Mouse (Mus musculus): ENCODE results near the gene Ints6. TPM values are rescaled to one million over a fixed set of nuclear protein-coding genes. Genes with fewer than 3 reads are reported as not detected.

Gene Ints6
- total RNA-seq (2015) (55.1 and 62.4 TPM in 2 replicates), total RNA-seq (2017) (77.3 and 85.7 TPM in 2 replicates)

DNA sequence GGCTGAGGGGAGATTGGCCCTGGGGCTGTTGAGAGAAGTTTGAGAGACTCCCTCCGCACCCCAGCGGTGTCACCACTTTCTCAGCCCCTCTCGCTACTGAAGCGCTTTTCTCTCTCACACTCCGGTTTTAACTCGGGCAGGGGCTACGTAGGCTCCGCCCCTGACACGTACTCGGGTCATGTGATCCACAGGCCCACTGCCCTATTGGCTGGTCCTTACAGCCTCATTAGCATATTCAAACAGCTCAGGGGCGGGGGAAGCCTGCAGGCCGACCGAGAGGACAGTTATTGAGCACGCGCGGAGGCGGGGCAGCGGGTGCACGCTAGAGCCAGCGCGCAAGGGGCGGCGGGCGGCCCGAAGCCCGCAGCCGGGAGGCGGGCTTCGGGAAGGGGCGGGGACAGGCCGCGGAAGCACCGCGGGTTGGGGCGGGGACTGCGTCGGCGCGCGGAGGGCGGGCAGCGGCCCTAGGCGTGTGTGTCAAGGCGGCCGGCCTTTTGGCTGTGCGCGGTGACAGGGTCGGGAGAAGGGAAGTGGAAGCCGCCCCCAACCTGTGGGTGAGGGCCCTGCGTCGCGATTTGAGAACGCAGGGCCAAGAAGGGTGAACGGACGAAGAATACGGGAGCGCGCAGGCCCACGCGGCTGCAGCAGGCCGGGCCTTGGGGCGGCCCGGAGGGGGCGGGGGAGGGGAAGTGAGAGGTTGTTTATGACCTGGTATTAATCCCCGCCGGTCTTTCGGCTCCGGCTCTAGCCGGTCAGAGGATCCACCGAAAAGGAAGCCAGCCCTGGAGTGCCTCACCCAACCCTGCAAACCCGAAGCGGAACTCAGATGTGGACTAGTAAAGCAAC lies at the start of gene Ints6:
Gene Ints6, minus strand, starts transcription at position 134 of the 846 bp plus-strand sequence.
- peak; percentile 75 for ATAC-seq (replicated peaks; ENCODE audit: poor library complexity)

DNA sequence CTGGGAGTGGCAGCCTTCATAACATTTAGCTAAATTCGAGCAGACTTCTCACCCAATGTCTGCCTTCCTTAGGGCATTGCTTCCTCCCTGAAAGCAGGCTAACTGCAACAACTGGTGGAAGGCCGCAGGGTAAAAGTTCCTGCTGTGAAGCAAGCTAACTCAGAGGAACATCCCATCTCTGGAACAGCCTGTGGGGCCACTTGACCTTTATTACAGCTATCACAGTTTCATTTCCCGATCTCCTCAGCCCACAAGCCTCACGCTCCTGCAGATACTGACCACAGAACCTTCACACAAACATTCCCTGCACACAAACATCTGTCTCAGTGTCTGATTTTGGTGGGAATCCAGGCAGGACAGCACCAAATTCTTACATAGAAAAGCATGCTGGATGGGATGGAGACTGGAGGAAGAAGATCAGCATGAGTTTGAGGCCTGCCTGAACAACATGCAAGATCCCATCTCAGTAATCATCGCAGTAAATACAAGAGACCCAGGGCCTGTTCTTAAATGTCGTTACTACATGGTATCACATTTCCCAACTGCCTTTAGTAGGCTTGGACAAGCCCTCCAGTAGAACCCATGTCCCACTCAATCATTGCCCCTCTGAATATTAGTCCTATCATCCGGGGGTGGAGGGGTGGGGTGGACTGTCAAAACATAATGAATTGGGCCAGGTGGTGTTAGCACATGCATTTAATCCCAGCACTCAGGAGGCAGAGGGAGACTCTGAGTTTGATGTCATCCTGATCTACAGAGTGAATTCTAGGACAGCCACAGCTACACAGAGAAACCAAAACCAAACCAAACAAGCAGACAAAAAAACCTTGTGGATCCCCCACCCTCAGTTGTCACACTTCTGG lies 47.9 kb upstream of the Ints6 start:
- ATAC-seq (replicated peaks; ENCODE audit: poor library complexity): peak; percentile 90

DNA sequence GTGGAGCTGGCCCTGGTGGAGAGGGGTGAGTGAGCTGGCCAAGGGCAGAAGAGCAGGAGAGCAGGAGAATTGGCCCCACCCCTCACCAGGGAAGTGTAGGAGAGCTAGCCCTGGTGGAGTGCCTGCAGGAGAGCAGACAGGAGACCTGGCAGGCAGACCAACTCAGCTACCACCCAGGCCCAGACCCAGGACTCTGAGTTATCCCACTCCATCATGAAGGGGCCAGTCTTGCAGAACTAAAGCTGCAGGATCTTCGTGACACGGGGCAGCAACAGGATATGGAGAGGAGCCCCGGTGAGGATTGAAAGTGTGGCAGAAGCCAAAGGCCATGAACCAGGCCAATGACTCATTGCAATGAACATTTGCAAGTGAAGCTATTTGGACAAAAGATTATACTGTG lies 46.0 kb upstream of the Ints6 start:
- no peak for ATAC-seq (replicated peaks; ENCODE audit: poor library complexity)

DNA sequence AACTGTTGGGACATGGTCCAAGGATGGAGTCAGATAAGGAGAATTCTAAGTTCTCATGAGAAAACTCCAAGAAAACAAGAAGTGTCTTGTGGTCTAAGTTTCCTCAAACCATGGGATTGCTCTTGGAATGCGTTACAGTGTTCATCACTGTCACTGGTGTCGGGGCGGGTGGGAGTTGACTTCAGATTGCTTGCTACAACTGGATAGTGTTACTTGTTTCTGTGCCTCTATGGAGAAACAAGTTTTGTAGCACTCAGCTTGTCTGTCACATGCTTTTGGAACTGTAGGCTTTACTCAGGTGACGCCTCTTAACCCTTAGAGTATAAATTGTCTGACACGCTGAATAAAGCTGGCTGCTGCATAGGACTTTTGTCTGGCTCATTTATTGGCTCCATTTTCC lies 42.2 kb upstream of the Ints6 start:
- ATAC-seq (replicated peaks; ENCODE audit: poor library complexity): no peak

DNA sequence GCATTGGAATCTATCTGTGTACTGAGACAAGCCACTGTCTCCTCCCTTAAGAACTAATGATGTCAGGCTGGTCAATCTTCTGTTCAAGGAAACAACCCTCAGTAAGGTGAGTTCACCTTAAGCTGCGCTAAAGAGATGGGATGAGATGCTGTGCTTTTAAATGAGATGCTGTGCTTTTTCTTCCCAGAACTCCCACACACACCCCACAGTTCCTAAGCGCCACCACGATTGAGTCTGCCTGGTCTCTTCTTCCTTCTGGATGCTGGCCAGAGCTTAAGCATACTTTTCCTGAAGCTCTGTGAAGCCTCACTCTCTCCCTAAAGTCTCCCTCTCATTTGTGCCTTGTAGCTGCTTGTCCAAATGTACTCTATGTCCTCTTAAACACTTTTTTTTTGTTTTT lies 39.8 kb upstream of the Ints6 start:
- no peak for ATAC-seq (replicated peaks; ENCODE audit: poor library complexity)

DNA sequence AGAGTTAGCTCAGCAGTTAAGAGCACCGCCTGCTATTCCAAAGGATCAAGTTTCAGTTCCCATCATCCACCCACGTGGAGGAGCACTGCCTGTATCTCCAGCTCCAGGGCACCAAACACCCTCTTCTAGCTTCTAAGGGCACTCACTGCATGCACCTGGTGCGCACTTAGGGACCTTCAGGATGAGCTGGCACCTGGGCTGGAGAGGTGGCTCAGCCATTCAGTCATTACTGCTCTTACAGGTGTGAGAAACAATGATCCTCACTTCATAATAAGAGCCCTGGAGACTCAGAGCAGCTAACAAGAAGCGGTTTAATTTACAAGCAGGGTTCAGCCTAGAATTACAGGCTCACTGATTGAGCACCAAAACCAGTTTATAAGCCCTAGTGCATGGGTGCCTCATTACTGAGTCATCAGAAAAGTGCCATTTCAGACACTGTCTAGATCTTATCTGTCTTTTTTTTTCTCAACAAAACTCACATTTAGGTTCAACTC lies 37.7 kb upstream of the Ints6 start:
- peak; percentile 37; the same call in 1 of the 2 replicates for ATAC-seq (replicated peaks; ENCODE audit: poor library complexity)

DNA sequence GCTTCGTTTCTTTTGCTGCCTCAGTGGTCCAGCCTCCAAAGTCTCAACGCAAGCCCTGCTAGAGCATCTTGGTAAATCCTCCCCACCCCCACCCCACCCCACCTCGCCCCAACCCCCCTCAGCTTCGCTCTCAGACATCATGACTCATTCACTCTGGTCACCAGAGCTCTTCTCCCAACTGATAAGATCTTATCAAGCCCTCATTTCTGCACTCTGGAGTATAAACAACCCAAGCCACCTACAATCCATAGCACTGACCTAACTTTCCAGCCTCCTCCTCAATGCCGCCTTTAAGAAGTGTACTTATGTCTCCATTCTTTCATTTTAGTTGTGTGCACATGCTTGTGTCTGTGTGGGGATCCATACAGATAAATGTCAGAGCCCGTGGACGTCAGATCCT lies 34.8 kb upstream of the Ints6 start:
- no peak for ATAC-seq (replicated peaks; ENCODE audit: poor library complexity)

DNA sequence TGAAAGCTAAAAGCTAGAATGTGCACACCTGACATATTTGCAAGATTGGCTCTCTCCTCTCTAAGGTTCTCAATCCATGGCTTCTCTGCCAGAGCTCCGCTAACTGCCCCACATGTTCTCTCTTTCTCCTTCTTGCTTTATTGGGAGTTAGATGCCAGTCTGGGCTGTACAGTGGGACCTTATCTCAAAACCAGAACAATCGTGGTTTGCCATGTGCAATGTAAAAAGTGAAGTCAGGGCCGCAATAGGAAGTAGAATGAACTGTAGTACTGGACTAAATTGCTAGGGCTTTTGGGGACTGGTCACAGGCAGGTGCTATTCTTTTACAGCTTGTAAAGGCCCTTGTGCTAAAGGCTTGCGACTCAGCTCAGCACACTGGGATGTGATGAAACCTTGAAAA lies 28.3 kb upstream of the Ints6 start:
- peak; percentile 78 for ATAC-seq (replicated peaks; ENCODE audit: poor library complexity)

DNA sequence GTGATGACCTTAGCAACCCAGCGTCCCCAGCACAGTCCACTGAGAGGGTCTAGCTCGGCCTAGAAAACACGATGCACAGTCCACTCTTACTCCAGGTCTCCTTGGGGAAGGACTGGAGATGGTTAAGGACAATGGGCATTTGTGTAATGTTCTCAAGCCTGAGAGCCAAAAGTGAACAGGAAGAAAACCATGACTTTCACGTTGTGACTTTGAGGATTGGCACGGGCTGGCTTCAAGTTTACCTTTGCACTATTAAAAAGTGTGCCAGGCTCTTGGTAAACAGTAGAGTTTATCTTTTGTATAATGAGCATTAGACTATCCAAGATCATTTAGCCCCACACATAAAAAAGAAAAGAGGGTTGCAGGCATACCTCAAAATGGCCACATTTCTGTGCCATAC lies 22.0 kb upstream of the Ints6 start:
- no peak for ATAC-seq (replicated peaks; ENCODE audit: poor library complexity)

DNA sequence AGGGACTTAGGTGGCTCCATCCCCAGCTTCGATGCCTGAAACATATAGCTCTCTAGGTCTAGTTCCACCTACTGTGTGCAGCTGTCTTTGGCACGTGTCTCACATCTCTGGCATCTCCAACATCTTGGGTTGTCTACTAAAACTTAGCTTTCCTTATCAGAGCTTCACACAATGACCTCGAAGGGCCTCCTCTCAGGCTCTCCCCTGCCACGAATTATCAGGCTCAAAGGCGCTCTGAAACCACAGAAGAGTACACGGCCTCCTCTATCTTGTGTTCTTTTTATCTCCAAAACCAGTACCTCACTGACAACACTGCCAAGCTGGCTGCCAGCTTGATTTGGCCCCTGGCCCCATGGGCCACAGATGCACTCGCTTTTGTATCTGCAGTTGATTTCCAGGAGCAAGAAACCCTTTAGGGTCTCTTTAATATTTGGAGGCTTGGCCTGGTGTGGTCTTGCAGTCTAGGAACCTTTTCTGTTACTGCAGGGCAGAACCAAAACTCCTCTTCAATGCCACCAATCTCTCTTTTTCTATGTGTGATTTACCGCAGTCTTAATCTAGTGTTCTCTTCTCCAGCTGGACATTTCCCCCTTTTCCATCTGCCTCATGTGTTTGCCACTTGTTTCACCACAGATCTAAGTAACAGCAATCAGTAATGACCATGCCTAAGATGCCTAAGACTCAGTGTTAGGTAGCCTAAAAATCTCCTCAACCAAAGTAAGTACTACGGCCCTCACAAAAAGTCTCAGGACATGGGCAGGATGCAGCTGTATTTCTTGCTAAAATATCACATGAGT lies 19.7 kb upstream of the Ints6 start:
- ATAC-seq (replicated peaks; ENCODE audit: poor library complexity): peak; percentile 97

DNA sequence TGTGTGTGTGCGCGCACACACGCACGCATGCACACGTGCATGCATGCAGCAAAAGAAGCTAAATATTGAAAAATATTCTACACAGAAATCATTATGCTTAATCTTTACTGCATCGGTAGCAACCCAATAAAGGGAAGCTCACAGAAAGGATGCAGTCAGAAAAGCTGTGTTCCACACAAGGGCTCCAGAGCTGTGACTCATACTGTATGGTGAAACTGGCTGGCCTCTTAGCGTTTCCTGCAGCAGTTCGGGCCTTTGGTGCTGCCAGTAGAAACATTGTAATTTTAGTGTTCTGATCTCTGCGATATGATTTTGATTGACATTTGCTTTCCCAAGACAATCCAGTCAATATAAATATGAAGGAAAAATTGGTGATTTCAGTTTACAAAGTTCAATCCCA lies 17.1 kb upstream of the Ints6 start:
- ATAC-seq (replicated peaks; ENCODE audit: poor library complexity): 0 out of 2 replicates have a peak, but pooled peaks have one; percentile 40

DNA sequence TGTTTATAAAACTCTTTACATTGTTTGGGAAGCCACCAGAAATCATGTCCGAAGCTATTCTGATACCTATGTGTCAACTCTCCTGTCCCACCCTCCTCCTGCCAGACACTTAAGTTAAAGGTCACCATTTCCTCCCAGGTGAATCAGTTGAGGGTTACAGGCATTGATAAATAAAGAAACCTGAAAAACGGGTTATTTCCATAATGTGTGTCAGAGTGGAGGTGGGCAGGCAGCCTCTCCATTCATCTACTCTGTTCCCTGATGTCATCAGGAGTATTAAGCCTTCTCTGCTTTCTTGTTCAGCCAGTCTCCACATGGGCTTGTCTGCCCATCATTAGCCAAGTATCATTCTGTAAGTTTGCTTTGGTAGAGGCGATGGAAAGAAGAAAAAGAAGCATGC lies 14.1 kb upstream of the Ints6 start:
- ATAC-seq (replicated peaks; ENCODE audit: poor library complexity): no peak

DNA sequence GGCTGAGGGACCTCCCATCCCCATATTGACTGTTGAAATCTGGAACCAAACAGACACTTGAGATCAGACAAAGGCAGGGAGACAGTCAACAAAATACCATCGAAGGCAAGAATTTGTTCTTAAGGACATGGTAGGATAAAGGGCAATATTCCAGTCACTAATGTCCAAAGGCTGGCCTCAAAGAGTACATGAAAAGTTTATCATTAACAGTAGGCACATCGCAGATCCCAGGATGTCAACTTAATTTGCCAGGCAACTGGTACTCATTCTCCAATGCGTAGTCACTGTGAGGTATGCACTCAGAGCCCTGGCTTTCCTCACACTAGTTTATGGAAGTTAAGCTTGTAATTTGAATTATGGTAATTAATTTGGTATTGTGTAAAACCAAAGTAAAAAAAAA lies 13.3 kb upstream of the Ints6 start:
- no peak for ATAC-seq (replicated peaks; ENCODE audit: poor library complexity)

DNA sequence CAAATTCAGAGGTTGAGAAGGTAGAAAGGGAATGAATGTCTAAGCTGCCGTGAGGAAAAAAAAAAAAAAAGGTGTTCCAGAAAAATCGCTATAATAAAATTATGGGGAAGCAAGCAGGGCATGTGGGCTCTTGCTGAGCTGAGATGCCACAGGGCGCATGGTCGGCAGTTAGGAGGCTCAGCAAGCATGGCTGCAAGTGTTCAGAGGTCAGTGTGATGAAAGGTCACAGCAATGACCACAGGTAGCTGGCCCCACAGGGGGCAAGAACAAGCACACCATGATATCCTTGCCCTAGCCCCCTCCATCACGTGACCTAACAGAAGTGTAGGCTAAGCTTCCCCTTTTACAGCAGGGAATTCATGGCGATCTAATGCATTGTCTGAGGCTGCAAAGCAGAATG lies 12.8 kb upstream of the Ints6 start:
- no peak for ATAC-seq (replicated peaks; ENCODE audit: poor library complexity)

DNA sequence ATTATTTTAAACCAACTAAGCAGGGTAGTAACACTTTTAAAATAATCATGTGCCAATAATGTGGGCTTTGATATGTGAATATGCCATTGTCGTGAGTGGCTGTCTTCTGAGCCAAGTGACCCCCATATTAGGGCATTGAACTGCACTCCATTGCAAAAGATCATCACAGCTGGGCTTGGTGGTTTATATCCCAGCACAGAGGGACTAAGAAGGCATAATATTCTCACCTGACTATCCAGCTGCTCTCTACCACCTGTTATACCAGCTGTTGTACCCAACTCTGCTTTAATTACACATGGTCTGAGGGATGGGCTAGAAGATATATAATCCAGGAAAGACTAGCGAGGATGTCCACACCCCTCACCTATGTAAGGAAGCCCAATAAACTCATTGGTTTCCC lies 4.4 kb upstream of the Ints6 start:
- ATAC-seq (replicated peaks; ENCODE audit: poor library complexity): no peak

DNA sequence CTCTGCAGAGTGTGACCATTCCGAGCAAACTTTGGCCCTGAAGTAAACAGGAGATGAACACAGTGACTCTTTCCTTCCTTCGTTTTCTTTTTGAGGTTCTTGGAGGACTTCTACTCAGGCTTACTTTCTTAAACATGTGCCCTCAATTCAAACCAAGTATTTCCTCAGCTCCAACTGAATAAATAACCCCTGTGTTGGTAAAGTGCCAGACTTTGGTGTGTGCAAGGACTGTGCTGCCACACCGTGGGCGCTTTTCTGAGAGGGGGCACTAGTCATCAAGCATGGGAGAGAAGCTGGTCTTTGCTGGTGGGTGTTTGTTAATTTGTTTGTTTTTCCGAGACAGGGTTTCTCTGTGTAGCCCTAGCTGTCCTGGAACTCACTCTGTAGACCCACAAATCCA lies 3.4 kb upstream of the Ints6 start:
- ATAC-seq (replicated peaks; ENCODE audit: poor library complexity): no peak

DNA sequence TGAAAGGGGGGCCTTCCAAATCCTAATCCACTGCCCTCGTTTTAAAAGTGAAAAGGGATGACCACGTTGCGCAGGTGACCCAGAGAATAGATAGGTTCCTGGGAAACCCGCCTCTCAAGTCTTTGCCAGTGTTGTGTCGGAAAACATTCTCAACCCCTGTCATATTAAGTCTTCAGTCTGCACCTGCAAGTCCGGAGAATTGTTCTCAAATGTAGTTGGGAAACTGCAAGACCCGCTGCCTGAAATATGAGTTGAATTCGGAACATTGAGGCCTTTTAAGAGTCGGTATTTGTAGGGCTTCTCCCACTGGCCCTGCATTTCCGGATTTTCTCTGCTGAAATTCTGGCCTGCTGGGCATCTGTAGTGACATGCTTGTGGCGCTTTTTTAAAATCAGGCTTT lies 974 bp upstream of the Ints6 start:
- ATAC-seq (replicated peaks; ENCODE audit: poor library complexity): no peak

DNA sequence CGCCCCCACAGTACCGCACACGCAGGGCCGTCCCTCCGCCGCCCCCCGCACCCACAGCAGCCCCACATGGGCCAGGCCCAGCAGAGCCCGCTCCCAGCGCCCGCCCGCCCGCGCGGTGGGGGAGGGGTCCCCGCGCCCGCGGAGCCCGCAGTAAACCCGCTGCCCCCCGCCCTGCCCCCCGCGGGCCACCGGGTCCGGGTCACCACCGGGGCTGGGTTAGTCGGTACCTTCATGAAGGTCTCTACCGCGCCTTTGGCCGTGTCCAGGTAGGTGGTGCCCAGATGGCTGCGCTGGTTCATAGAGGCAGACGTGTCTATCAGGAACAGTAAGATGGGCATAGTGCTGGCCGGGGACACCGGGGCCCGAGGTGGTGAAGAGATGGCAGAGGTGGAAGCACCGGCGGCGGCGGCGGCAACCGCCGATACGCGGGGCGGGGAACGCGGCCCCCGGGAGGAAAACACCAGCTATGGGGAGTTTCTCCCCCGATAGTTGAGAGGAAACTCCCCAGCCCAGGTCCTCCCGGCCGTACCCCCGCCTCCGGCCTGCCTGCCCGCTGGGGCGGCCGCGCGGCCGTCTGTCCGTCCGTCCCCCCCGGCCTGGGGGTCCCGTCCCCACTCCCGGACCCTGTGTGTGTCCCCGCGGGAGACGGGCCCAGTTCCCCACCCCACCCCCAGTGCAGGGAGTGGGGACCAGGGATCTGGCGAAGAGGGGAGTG lies 491 bp downstream of the Ints6 start:
- peak; percentile 1; the same call in 1 of the 2 replicates for ATAC-seq (replicated peaks; ENCODE audit: poor library complexity)

DNA sequence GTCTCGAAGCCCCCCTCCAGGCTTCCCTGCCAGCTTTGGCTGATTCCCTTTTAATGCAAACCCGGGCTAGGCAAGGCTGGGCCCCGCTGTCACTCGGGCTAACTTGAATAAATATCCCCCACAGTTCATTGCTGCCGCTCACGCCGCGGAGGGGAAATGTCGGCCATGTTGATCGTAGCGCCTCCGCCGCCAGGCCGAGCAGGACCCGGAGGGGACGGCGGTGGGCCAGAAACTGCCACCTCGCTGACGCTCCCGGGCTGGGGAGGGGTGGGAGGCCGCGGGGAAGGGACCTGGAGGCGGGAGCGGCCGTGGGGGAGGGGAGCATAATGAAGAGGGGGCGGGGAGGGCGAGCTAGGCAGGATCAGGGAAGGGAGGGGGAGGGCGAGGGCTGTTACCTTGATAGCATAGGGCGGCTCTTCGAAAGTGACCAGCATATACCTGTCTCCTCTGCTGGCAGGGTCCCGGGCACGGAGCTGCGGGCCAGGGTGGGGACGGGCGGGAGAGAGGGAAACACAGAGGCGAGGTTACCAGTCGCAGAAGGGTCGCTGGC lies 1.1 kb downstream of the Ints6 start:
- ATAC-seq (replicated peaks; ENCODE audit: poor library complexity): peak; percentile 24

DNA sequence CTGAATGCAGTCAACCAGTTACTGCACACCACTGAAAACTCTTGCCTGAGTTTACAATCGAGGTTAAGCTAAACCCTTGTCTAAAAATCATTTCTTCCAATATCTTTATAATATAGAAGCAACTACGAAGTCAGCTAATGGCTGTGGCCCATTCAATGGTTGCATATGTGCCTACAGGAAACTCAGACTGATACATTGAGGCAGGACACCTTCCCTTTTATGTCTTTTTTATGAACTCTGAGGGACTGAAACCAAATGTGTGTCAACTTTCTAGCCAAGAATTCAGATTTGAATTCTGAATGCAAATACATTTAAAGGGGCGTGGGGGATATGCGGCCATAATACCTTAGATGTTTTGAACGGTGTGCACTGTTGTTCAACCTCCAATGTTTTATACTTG lies 2.3 kb downstream of the Ints6 start:
- ATAC-seq (replicated peaks; ENCODE audit: poor library complexity): no peak

Measured in megakaryocyte progenitor cell, adult 5-6 weeks (primary cell).